Mouse (Mus musculus) bone marrow, adult 2 months (tissue): ENCODE data around the gene Sertad2.

ENCODE experiments used
- CTCF ChIP-seq: fragments of 200-500 bp; IDR thresholded peaks from 2 replicates; pipeline ENCODE4 v1.5.1; 2011; ENCODE audit warnings: low read length, control low read depth; ENCODE audit not compliant: control insufficient read depth, insufficient read depth
- POLR2A ChIP-seq: fragments of 200-500 bp; IDR thresholded peaks from 2 replicates; pipeline ENCODE4 v1.6.1; 2011; ENCODE audit warnings: low read depth, mild to moderate bottlenecking, control low read depth, low read length, borderline replicate concordance; ENCODE audit not compliant: control insufficient read depth

DNA sequence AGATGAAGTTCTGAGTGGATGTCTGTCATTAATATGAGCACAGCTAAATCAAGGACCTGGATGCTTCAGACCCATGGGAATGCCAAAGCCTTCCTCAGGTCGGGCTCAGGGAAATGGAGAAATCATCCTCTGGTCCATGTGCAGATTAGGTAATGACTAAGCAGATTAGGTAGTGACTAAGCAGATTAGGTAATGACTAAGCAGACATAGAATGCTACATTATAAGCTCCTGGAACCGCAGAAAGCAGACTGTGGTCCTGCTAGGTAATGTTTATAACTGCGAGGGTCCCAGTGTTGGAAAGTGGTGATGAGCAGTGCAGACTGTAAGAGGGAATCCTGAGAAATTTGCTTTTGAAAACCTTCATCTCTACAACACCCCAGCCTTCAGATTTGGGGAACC, 4.6 kb upstream of the Sertad2 start:
- no peak for TF ChIP-seq CTCF
- no peak for TF ChIP-seq POLR2A
